Mouse (Mus musculus) embryonic facial prominence, embryonic 12.5 days (tissue): Measurements from ENCODE around the gene Foxs1. TPM values are rescaled to one million over a fixed set of nuclear protein-coding genes. Genes with fewer than 3 reads are reported as not detected.

Experiments
- ATAC-seq: fragments of 200-750 bp; cut with Nextera tagmentation; 2 replicates; pipeline ENCODE4 v1.8.0; 2017; ENCODE audit not compliant: insufficient number of reproducible peaks, insufficient read depth, low FRiP score, low TSS enrichment
- H3K27ac ChIP-seq: fragments of 300-500 bp; sonication (generic); 2 replicates; pipeline ENCODE4 v1.5.1; 2016; ENCODE audit warnings: mild to moderate bottlenecking
- H3K27me3 ChIP-seq: fragments of 300-500 bp; sonication (generic); 2 replicates; pipeline ENCODE4 v1.6.1; 2016; ENCODE audit warnings: mild to moderate bottlenecking, moderate library complexity
- H3K36me3 ChIP-seq: fragments of 300-500 bp; sonication (generic); 2 replicates; pipeline ENCODE4 v1.6.1; 2016; ENCODE audit warnings: mild to moderate bottlenecking
- H3K4me1 ChIP-seq: fragments of 300-500 bp; sonication (generic); 2 replicates; pipeline ENCODE4 v1.6.1; 2016
- H3K4me2 ChIP-seq: fragments of 300-500 bp; sonication (generic); replicated peaks from 2 replicates; pipeline ENCODE4 v1.6.1; 2016; ENCODE audit warnings: mild to moderate bottlenecking, moderate library complexity
- H3K4me3 ChIP-seq: fragments of 300-500 bp; sonication (generic); 2 replicates; pipeline ENCODE4 v1.5.1; 2016; ENCODE audit warnings: mild to moderate bottlenecking
- H3K9ac ChIP-seq: fragments of 300-500 bp; sonication (generic); 2 replicates; pipeline ENCODE4 v1.6.1; 2016; ENCODE audit warnings: mild to moderate bottlenecking, moderate library complexity
- H3K9me3 ChIP-seq: fragments of 300-500 bp; sonication (generic); 2 replicates; pipeline ENCODE4 v1.6.1; 2016; ENCODE audit warnings: mild to moderate bottlenecking, moderate library complexity
- WGBS: fragments of 180-500 bp; shearing (Covaris S2); methylation state at CpG from one replicate; pipeline ENCODE4 v1.1.7; 2016; 5-methylcytosine and 5-hydroxymethylcytosine counted together
- polyA plus RNA-seq: library from polyadenylated mRNA; unstranded; fragments of >200 nt; fragmentation: Nextera tagmentation; extraction: Ambion mirVana; gene quantifications from 2 replicates; pipeline ENCODE4 v1.2.1, GENCODE M21; 2016

The Foxs1 gene
- polyA plus RNA-seq, 1 experiment from 2014 or later: 0.84 TPM

GRCm38 (mm10) chr2:152927371-152927770 lies 5.6 kb downstream of the Foxs1 start:
- Histone ChIP-seq H3K9me3 (no peaks in the 10 kb centered on the region), H3K4me2 (no peak overlapping the region), H3K36me3 (no peaks in the 10 kb centered on the region), H3K4me1 (peaks cover 14% of the 10 kb centered on the region), H3K27me3 (no peaks in the 10 kb centered on the region), H3K4me3 (no peak overlapping the region), H3K27ac (no peak overlapping the region), H3K9ac (no peak overlapping the region)
- no peak for ATAC-seq
- 49% methylated on average over 5 of the region's 5 CpGs for WGBS

GRCm38 (mm10) chr2:152926896-152927295 lies 6.1 kb downstream of the Foxs1 start:
- peaks cover 17% of the 10 kb centered on the region for H3K4me1 ChIP-seq
- no peaks in the 10 kb centered on the region for H3K36me3 ChIP-seq
- no peaks in the 10 kb centered on the region for H3K27me3 ChIP-seq
- H3K9ac ChIP-seq: no peak overlapping the region
- H3K27ac ChIP-seq: no peak overlapping the region
- no peak overlapping the region for H3K4me3 ChIP-seq
- H3K9me3 ChIP-seq: no peaks in the 10 kb centered on the region
- no peak overlapping the region for H3K4me2 ChIP-seq
- ATAC-seq: no peak
- WGBS: 47% methylated on average over 9 of the region's 9 CpGs

- Histone ChIP-seq H3K27me3 (no peaks in the 10 kb centered on the region), H3K9ac (no peak overlapping the region), H3K4me2 (no peak overlapping the region), H3K4me3 (no peak overlapping the region), H3K27ac (peak overlapping the region; percentile 61), H3K9me3 (no peaks in the 10 kb centered on the region), H3K36me3 (no peaks in the 10 kb centered on the region), H3K4me1 (peaks cover 17% of the 10 kb centered on the region)
- no peak for ATAC-seq
- WGBS: 33% methylated on average over 11 of the region's 11 CpGs
Measured at GRCm38 (mm10) chr2:152925189-152925872, 7.7 kb downstream of the Foxs1 start.

GRCm38 (mm10) chr2:152924543-152924942 lies 8.5 kb downstream of the Foxs1 start:
- no peak overlapping the region for H3K4me3 ChIP-seq
- 82% methylated on average over 5 of the region's 5 CpGs for WGBS
- H3K4me2 ChIP-seq: no peak overlapping the region
- H3K27ac ChIP-seq: no peak overlapping the region
- H3K4me1 ChIP-seq: peaks cover 17% of the 10 kb centered on the region
- no peaks in the 10 kb centered on the region for H3K27me3 ChIP-seq
- no peaks in the 10 kb centered on the region for H3K36me3 ChIP-seq
- no peaks in the 10 kb centered on the region for H3K9me3 ChIP-seq
- H3K9ac ChIP-seq: no peak overlapping the region
- no peak for ATAC-seq

- H3K4me3 ChIP-seq: no peak overlapping the region
- no peak overlapping the region for H3K27ac ChIP-seq
- H3K9me3 ChIP-seq: no peaks in the 10 kb centered on the region
- no peak overlapping the region for H3K4me2 ChIP-seq
- no peaks in the 10 kb centered on the region for H3K27me3 ChIP-seq
- no peak overlapping the region for H3K9ac ChIP-seq
- WGBS: 49% methylated on average over 8 of the region's 8 CpGs
- no peak for ATAC-seq
- H3K36me3 ChIP-seq: no peaks in the 10 kb centered on the region
- H3K4me1 ChIP-seq: peaks cover 17% of the 10 kb centered on the region
Measured at GRCm38 (mm10) chr2:152924128-152924527, 8.9 kb downstream of the Foxs1 start.

- H3K27me3 ChIP-seq: no peaks in the 10 kb centered on the region
- no peak for ATAC-seq
- H3K4me3 ChIP-seq: no peak overlapping the region
- no peak overlapping the region for H3K4me2 ChIP-seq
- no peaks in the 10 kb centered on the region for H3K36me3 ChIP-seq
- H3K4me1 ChIP-seq: peaks cover 17% of the 10 kb centered on the region
- WGBS: 69% methylated on average over 3 of the region's 3 CpGs
- no peak overlapping the region; the same call in 1 of the 2 replicates for H3K9ac ChIP-seq
- no peak overlapping the region for H3K27ac ChIP-seq
- no peaks in the 10 kb centered on the region for H3K9me3 ChIP-seq
Measured at GRCm38 (mm10) chr2:152923621-152924020, 9.4 kb downstream of the Foxs1 start.

GRCm38 (mm10) chr2:152922376-152922775 lies 10.6 kb downstream of the Foxs1 start:
- Histone ChIP-seq H3K27me3 (no peaks in the 10 kb centered on the region), H3K4me3 (no peak overlapping the region), H3K9ac (no peak overlapping the region), H3K4me1 (peaks cover 15% of the 10 kb centered on the region), H3K36me3 (no peaks in the 10 kb centered on the region), H3K27ac (no peak overlapping the region), H3K9me3 (no peaks in the 10 kb centered on the region), H3K4me2 (no peak overlapping the region)
- no peak for ATAC-seq
- 14% methylated on average over 7 of the region's 7 CpGs for WGBS

GRCm38 (mm10) chr2:152917671-152918070 lies 15.3 kb downstream of the Foxs1 start:
- H3K4me1 ChIP-seq: peaks cover 15% of the 10 kb centered on the region; the same call in 1 of the 2 replicates
- no peak for ATAC-seq
- no peak overlapping the region for H3K4me2 ChIP-seq
- H3K4me3 ChIP-seq: no peak overlapping the region
- H3K9me3 ChIP-seq: no peaks in the 10 kb centered on the region
- 46% methylated on average over 9 of the region's 9 CpGs for WGBS
- H3K36me3 ChIP-seq: no peaks in the 10 kb centered on the region
- H3K9ac ChIP-seq: no peak overlapping the region
- H3K27me3 ChIP-seq: peaks cover 16% of the 10 kb centered on the region
- H3K27ac ChIP-seq: no peak overlapping the region

- Histone ChIP-seq H3K9me3 (no peaks in the 10 kb centered on the region), H3K27ac (no peak overlapping the region), H3K27me3 (peaks cover 32% of the 10 kb centered on the region), H3K36me3 (no peaks in the 10 kb centered on the region), H3K4me2 (no peak overlapping the region), H3K4me1 (peaks cover 11% of the 10 kb centered on the region; the same call in 1 of the 2 replicates), H3K9ac (no peak overlapping the region), H3K4me3 (no peak overlapping the region)
- 38% methylated on average over 5 of the region's 5 CpGs for WGBS
- ATAC-seq: no peak
Measured at GRCm38 (mm10) chr2:152916111-152916510, 16.9 kb downstream of the Foxs1 start.

GRCm38 (mm10) chr2:152915453-152915852 lies 17.6 kb downstream of the Foxs1 start:
- no peak for ATAC-seq
- Histone ChIP-seq H3K4me1 (peaks cover 11% of the 10 kb centered on the region; the same call in 1 of the 2 replicates), H3K9ac (no peak overlapping the region), H3K4me2 (no peak overlapping the region), H3K36me3 (no peaks in the 10 kb centered on the region), H3K9me3 (no peaks in the 10 kb centered on the region), H3K27me3 (peaks cover 39% of the 10 kb centered on the region), H3K4me3 (no peak overlapping the region), H3K27ac (no peak overlapping the region)
- WGBS: 75% methylated on average over 4 of the region's 4 CpGs

- H3K9me3 ChIP-seq: no peaks in the 10 kb centered on the region
- H3K27me3 ChIP-seq: peaks cover 41% of the 10 kb centered on the region
- peak overlapping the region; percentile 1; the same call in 1 of the 2 replicates for H3K9ac ChIP-seq
- ATAC-seq: no peak
- peak overlapping the region; percentile 37 for H3K4me2 ChIP-seq
- H3K36me3 ChIP-seq: no peaks in the 10 kb centered on the region
- H3K4me3 ChIP-seq: no peak overlapping the region
- no peak overlapping the region for H3K27ac ChIP-seq
- peaks cover 11% of the 10 kb centered on the region; the same call in 1 of the 2 replicates for H3K4me1 ChIP-seq
- 4% methylated on average over 18 of the region's 18 CpGs for WGBS
Measured at GRCm38 (mm10) chr2:152914310-152915120, 18.5 kb downstream of the Foxs1 start.

- Histone ChIP-seq H3K9me3 (no peaks in the 10 kb centered on the region), H3K27ac (no peak overlapping the region), H3K4me2 (no peak overlapping the region), H3K4me3 (no peak overlapping the region), H3K9ac (no peak overlapping the region), H3K27me3 (peaks cover 41% of the 10 kb centered on the region), H3K36me3 (no peaks in the 10 kb centered on the region), H3K4me1 (peaks cover 11% of the 10 kb centered on the region; the same call in 1 of the 2 replicates)
- 13% methylated on average over 7 of the region's 7 CpGs for WGBS
- no peak for ATAC-seq
Measured at GRCm38 (mm10) chr2:152913471-152913870, 19.5 kb downstream of the Foxs1 start.
